Mouse (Mus musculus): Measurements from ENCODE around the gene Dusp1. TPM values are rescaled to one million over a fixed set of nuclear protein-coding genes. Genes with fewer than 3 reads are reported as not detected.

Dusp1 gene
- polyA plus RNA-seq, 1 experiment from 2014 or later: 16.2 TPM

GRCm38 (mm10) chr17:26463984-26464383 is 97.9 kb downstream of the Dusp1 start:
- Histone ChIP-seq H3K9me3 (ENCODE audit: control insufficient read depth, low read depth, low read length) (no peaks in the 10 kb centered on the region), H3K27me3 (ENCODE audit: control insufficient read depth, insufficient read depth, low read length) (no peaks in the 10 kb centered on the region), H3K4me3 (ENCODE audit: low read depth, low read length) (no peak overlapping the region), H3K27ac (ENCODE audit: low read length) (no peak overlapping the region), H3K36me3 (ENCODE audit: control insufficient read depth, insufficient read depth, low read length) (no peaks in the 10 kb centered on the region), H3K4me1 (ENCODE audit: control insufficient read depth, insufficient read depth, low read length) (no peaks in the 10 kb centered on the region), H3K4me2 (replicated peaks; ENCODE audit: low read depth, low read length) (no peak overlapping the region), H3K9ac (replicated peaks; ENCODE audit: low read depth, low read length) (no peak overlapping the region)
- ATAC-seq (ENCODE audit: insufficient number of reproducible peaks, insufficient read depth, low FRiP score, low read depth): no peak
- 38% methylated on average over 4 of the region's 4 CpGs for WGBS

- no peak overlapping the region for H3K4me2 ChIP-seq (replicated peaks; ENCODE audit: low read depth, low read length)
- H3K4me1 ChIP-seq (ENCODE audit: control insufficient read depth, insufficient read depth, low read length): no peaks in the 10 kb centered on the region
- H3K27me3 ChIP-seq (ENCODE audit: control insufficient read depth, insufficient read depth, low read length): no peaks in the 10 kb centered on the region
- no peak overlapping the region for H3K27ac ChIP-seq (ENCODE audit: low read length)
- WGBS: 87% methylated on average over 5 of the region's 5 CpGs
- no peak overlapping the region for H3K9ac ChIP-seq (replicated peaks; ENCODE audit: low read depth, low read length)
- no peaks in the 10 kb centered on the region for H3K9me3 ChIP-seq (ENCODE audit: control insufficient read depth, low read depth, low read length)
- ATAC-seq (ENCODE audit: insufficient number of reproducible peaks, insufficient read depth, low FRiP score, low read depth): no peak
- H3K4me3 ChIP-seq (ENCODE audit: low read depth, low read length): no peak overlapping the region
- no peaks in the 10 kb centered on the region for H3K36me3 ChIP-seq (ENCODE audit: control insufficient read depth, insufficient read depth, low read length)
Observed at GRCm38 (mm10) chr17:26463432-26463831, 98.5 kb downstream of the Dusp1 start.

- Histone ChIP-seq H3K36me3 (ENCODE audit: control insufficient read depth, insufficient read depth, low read length) (no peaks in the 10 kb centered on the region), H3K4me2 (replicated peaks; ENCODE audit: low read depth, low read length) (no peak overlapping the region), H3K27me3 (ENCODE audit: control insufficient read depth, insufficient read depth, low read length) (no peaks in the 10 kb centered on the region), H3K4me3 (ENCODE audit: low read depth, low read length) (no peak overlapping the region), H3K4me1 (ENCODE audit: control insufficient read depth, insufficient read depth, low read length) (no peaks in the 10 kb centered on the region), H3K27ac (ENCODE audit: low read length) (no peak overlapping the region), H3K9ac (replicated peaks; ENCODE audit: low read depth, low read length) (no peak overlapping the region), H3K9me3 (ENCODE audit: control insufficient read depth, low read depth, low read length) (no peaks in the 10 kb centered on the region)
- 23% methylated on average over 12 of the region's 12 CpGs for WGBS
- no peak for ATAC-seq (ENCODE audit: insufficient number of reproducible peaks, insufficient read depth, low FRiP score, low read depth)
Observed at GRCm38 (mm10) chr17:26462634-26463170, 99.2 kb downstream of the Dusp1 start.

GRCm38 (mm10) chr17:26458049-26458448 is 103.9 kb downstream of the Dusp1 start:
- H3K9ac ChIP-seq (replicated peaks; ENCODE audit: low read depth, low read length): no peak overlapping the region
- H3K4me1 ChIP-seq (ENCODE audit: control insufficient read depth, insufficient read depth, low read length): no peaks in the 10 kb centered on the region
- no peak overlapping the region for H3K4me3 ChIP-seq (ENCODE audit: low read depth, low read length)
- H3K9me3 ChIP-seq (ENCODE audit: control insufficient read depth, low read depth, low read length): no peaks in the 10 kb centered on the region
- ATAC-seq (ENCODE audit: insufficient number of reproducible peaks, insufficient read depth, low FRiP score, low read depth): no peak
- WGBS: 47% methylated on average over 7 of the region's 7 CpGs
- no peak overlapping the region for H3K4me2 ChIP-seq (replicated peaks; ENCODE audit: low read depth, low read length)
- H3K27me3 ChIP-seq (ENCODE audit: control insufficient read depth, insufficient read depth, low read length): no peaks in the 10 kb centered on the region
- no peaks in the 10 kb centered on the region for H3K36me3 ChIP-seq (ENCODE audit: control insufficient read depth, insufficient read depth, low read length)
- no peak overlapping the region for H3K27ac ChIP-seq (ENCODE audit: low read length)

- no peak overlapping the region for H3K4me2 ChIP-seq (replicated peaks; ENCODE audit: low read depth, low read length)
- H3K4me3 ChIP-seq (ENCODE audit: low read depth, low read length): no peak overlapping the region
- no peak overlapping the region for H3K9ac ChIP-seq (replicated peaks; ENCODE audit: low read depth, low read length)
- H3K4me1 ChIP-seq (ENCODE audit: control insufficient read depth, insufficient read depth, low read length): no peaks in the 10 kb centered on the region
- H3K27me3 ChIP-seq (ENCODE audit: control insufficient read depth, insufficient read depth, low read length): no peaks in the 10 kb centered on the region
- no peaks in the 10 kb centered on the region for H3K36me3 ChIP-seq (ENCODE audit: control insufficient read depth, insufficient read depth, low read length)
- no peaks in the 10 kb centered on the region for H3K9me3 ChIP-seq (ENCODE audit: control insufficient read depth, low read depth, low read length)
- no peak for ATAC-seq (ENCODE audit: insufficient number of reproducible peaks, insufficient read depth, low FRiP score, low read depth)
- H3K27ac ChIP-seq (ENCODE audit: low read length): no peak overlapping the region
Observed at GRCm38 (mm10) chr17:26457506-26457905, 104.4 kb downstream of the Dusp1 start.

Small RNA genes lying within 50 kb of the gene (microRNA-seq; reads per million reads assigned to microRNA genes)
- not detected for gene Gm22420

Other genes starting within 250 kb of the Dusp1 start
- gene Neurl1b, start 147.3 kb downstream of the Dusp1 start, polyA plus RNA-seq (2014; fragmentation: Nextera tagmentation; extraction: Ambion mirVana): 5.0 and 6.0 TPM in 2 replicates
- gene Ergic1, start 639 bp downstream of the Dusp1 start, polyA plus RNA-seq (2014; fragmentation: Nextera tagmentation; extraction: Ambion mirVana): 133 and 142 TPM in 2 replicates
- gene Atp6v0e, start 101.1 kb upstream of the Dusp1 start, polyA plus RNA-seq (2014; fragmentation: Nextera tagmentation; extraction: Ambion mirVana): 179 and 183 TPM in 2 replicates
- 9.0 and 11.7 TPM in 2 replicates for gene Crebrf, start 153.5 kb upstream of the Dusp1 start, polyA plus RNA-seq (2014; fragmentation: Nextera tagmentation; extraction: Ambion mirVana)
- gene Bnip1, start 218.9 kb upstream of the Dusp1 start, polyA plus RNA-seq (2014; fragmentation: Nextera tagmentation; extraction: Ambion mirVana): 49.8 and 53.6 TPM in 2 replicates

All from stomach, embryonic 14.5 days (tissue).